Mouse (Mus musculus): Measurements from ENCODE around the gene Acp6. TPM values are rescaled to one million over a fixed set of nuclear protein-coding genes. Genes with fewer than 3 reads are reported as not detected.

Acp6 gene
- total and polyA plus RNA-seq, 3 experiments, result 32.7 to 34.0 (median 33.3) TPM

DNA sequence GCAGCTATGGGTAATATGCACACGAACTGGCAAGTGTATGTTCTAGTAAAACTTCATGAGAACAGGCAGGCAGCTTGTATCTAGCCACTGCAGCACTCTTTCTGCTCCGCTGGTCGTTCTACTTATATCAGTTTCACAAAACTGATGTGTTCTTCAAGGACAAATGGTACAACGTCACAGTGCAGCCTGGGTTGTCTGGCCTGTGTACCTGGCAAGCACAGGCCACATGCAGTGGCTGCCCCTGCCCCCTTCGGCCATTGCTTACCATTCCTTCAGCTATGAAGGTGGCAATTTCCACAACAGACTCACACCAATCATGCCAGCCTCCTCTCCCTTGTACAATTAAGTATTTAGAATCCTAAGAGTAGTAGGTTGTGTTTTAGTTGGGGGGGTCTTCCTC, 14.1 kb downstream of the Acp6 start:
- TF ChIP-seq EP300 (IDR thresholded peaks at IDR 0.05; ENCODE audit: insufficient read depth, low read depth, low read length), result no peak
- no peak for TF ChIP-seq POLR2A (IDR thresholded peaks at IDR 0.05; ENCODE audit: insufficient read depth, low read depth, low read length)
- TF ChIP-seq CTCF (IDR thresholded peaks at IDR 0.05), result no peak
- no peak overlapping the region for H3K27ac ChIP-seq
- intact Hi-C loops (cut with DNase I), result no loop called here
- no peak for DNase-seq
- no peak overlapping the region for H3K9ac ChIP-seq (ENCODE audit: low read depth, low read length)
- no peaks in the 10 kb centered on the region for H3K4me1 ChIP-seq (ENCODE audit: control insufficient read depth, insufficient read depth, low read length)
- H3K79me2 ChIP-seq (replicated peaks; ENCODE audit: control insufficient read depth, insufficient read depth, low read length), result no peaks in the 10 kb centered on the region
- no peaks in the 10 kb centered on the region for H3K36me3 ChIP-seq (ENCODE audit: control insufficient read depth, insufficient read depth, low read length)
- H3K4me3 ChIP-seq, result no peak overlapping the region
- 86% methylated on average over 5 of the region's 5 CpGs for WGBS
- H3K27me3 ChIP-seq (ENCODE audit: control insufficient read depth, insufficient read depth, low read length), result no peaks in the 10 kb centered on the region

GRCm38 (mm10) chr3:97178885-97179284, 20.3 kb downstream of the Acp6 start:
- H3K79me2 ChIP-seq (replicated peaks; ENCODE audit: control insufficient read depth, insufficient read depth, low read length), result no peaks in the 10 kb centered on the region
- no peak for TF ChIP-seq POLR2A (IDR thresholded peaks at IDR 0.05; ENCODE audit: insufficient read depth, low read depth, low read length)
- no peak for TF ChIP-seq CTCF (IDR thresholded peaks at IDR 0.05)
- TF ChIP-seq EP300 (IDR thresholded peaks at IDR 0.05; ENCODE audit: insufficient read depth, low read depth, low read length), result no peak
- intact Hi-C loops (cut with DNase I), result no loop called here
- no peaks in the 10 kb centered on the region for H3K27me3 ChIP-seq (ENCODE audit: control insufficient read depth, insufficient read depth, low read length)
- WGBS, result 74% methylated on average over 6 of the region's 6 CpGs
- H3K27ac ChIP-seq, result no peak overlapping the region
- no peaks in the 10 kb centered on the region for H3K36me3 ChIP-seq (ENCODE audit: control insufficient read depth, insufficient read depth, low read length)
- no peak overlapping the region for H3K4me3 ChIP-seq
- no peak overlapping the region for H3K9ac ChIP-seq (ENCODE audit: low read depth, low read length)
- H3K4me1 ChIP-seq (ENCODE audit: control insufficient read depth, insufficient read depth, low read length), result no peaks in the 10 kb centered on the region
- DNase-seq, result no peak

DNA sequence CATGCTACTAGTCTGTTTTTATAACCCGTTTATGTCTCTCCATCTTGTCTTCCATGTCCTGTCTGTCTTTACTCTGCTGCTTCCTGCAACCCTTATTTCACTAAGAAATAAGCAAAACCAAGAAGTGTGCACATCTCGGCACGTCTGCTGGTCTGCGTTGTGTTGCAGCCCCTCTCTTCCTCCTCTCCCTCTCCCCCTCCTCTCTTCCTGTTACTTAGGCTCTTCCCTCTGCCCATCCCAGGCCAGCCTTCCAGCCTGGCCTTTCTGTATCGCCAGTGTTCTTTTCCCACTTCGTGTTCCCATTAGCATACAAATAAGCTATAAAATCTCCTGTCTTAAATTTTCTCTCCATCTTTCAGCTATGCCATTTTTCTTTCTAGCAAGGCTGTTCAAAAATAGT, 21.9 kb downstream of the Acp6 start:
- no peaks in the 10 kb centered on the region for H3K27me3 ChIP-seq (ENCODE audit: control insufficient read depth, insufficient read depth, low read length)
- WGBS, result 38% methylated on average over 6 of the region's 6 CpGs
- no peaks in the 10 kb centered on the region for H3K4me1 ChIP-seq (ENCODE audit: control insufficient read depth, insufficient read depth, low read length)
- H3K4me3 ChIP-seq, result no peak overlapping the region
- no peaks in the 10 kb centered on the region for H3K79me2 ChIP-seq (replicated peaks; ENCODE audit: control insufficient read depth, insufficient read depth, low read length)
- TF ChIP-seq EP300 (IDR thresholded peaks at IDR 0.05; ENCODE audit: insufficient read depth, low read depth, low read length) (no peak), CTCF (IDR thresholded peaks at IDR 0.05) (no peak), POLR2A (IDR thresholded peaks at IDR 0.05; ENCODE audit: insufficient read depth, low read depth, low read length) (no peak)
- intact Hi-C loops (cut with DNase I), result no loop called here
- DNase-seq, result no peak
- no peaks in the 10 kb centered on the region for H3K36me3 ChIP-seq (ENCODE audit: control insufficient read depth, insufficient read depth, low read length)
- no peak overlapping the region for H3K27ac ChIP-seq
- no peak overlapping the region for H3K9ac ChIP-seq (ENCODE audit: low read depth, low read length)

- TF ChIP-seq CTCF (IDR thresholded peaks at IDR 0.05) (peak; percentile 67), EP300 (IDR thresholded peaks at IDR 0.05; ENCODE audit: insufficient read depth, low read depth, low read length) (no peak)
- no peak overlapping the region for H3K4me3 ChIP-seq
- no peaks in the 10 kb centered on the region for H3K36me3 ChIP-seq (ENCODE audit: control insufficient read depth, insufficient read depth, low read length)
- H3K79me2 ChIP-seq (replicated peaks; ENCODE audit: control insufficient read depth, insufficient read depth, low read length), result no peaks in the 10 kb centered on the region
- WGBS, result 40% methylated on average over 3 of the region's 3 CpGs
- intact Hi-C loops (cut with DNase I), result no loop called here
- H3K27me3 ChIP-seq (ENCODE audit: control insufficient read depth, insufficient read depth, low read length), result no peaks in the 10 kb centered on the region
- H3K4me1 ChIP-seq (ENCODE audit: control insufficient read depth, insufficient read depth, low read length), result no peaks in the 10 kb centered on the region
- no peak overlapping the region for H3K9ac ChIP-seq (ENCODE audit: low read depth, low read length)
- H3K27ac ChIP-seq, result no peak overlapping the region
- no peak for DNase-seq
Observed at GRCm38 (mm10) chr3:97183810-97184209, 25.2 kb downstream of the Acp6 start.

DNA sequence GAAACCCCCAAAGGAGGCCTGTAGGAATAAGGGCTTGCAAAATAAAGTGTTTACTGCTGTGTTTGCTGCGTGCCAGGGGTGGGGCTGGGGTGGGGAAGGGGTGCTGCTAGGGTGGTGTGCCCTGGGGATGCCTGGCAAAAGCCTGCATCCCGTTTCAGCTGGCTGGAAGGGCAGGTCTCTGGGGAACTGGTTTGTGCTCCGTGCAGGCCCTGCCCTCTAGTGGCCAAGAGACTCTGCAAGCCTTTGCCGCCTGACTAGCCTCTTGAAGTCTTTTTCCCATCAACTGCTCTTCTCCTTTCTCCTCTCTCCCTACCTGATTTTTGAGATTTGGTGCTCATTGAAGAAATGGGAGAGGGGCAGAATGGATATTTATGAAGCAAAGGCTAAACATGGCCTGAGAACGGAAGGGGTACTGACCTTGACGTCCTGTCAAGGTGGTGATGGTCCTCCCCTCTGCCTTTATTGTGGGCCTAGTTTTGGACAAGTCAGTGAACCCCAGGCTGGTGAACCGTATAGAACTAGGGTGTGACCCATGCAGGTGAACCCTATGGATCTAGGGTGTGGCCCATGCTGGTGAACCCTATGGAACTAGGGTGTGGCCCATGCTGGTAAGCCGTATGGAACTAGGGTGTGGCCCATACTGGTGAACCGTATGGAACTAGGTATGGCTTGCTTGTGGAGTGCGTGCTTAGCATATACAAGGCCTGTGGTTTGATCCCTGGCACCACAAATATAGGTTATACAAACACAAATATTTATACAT, 26.7 kb downstream of the Acp6 start:
- Histone ChIP-seq H3K27ac (no peak overlapping the region), H3K27me3 (ENCODE audit: control insufficient read depth, insufficient read depth, low read length) (no peaks in the 10 kb centered on the region), H3K4me1 (ENCODE audit: control insufficient read depth, insufficient read depth, low read length) (no peaks in the 10 kb centered on the region), H3K36me3 (ENCODE audit: control insufficient read depth, insufficient read depth, low read length) (no peaks in the 10 kb centered on the region), H3K9ac (ENCODE audit: low read depth, low read length) (no peak overlapping the region), H3K79me2 (replicated peaks; ENCODE audit: control insufficient read depth, insufficient read depth, low read length) (no peaks in the 10 kb centered on the region), H3K4me3 (no peak overlapping the region)
- DNase-seq, result peak; percentile 63 to 67
- TF ChIP-seq EP300 (IDR thresholded peaks at IDR 0.05; ENCODE audit: insufficient read depth, low read depth, low read length) (peak; percentile 61; the same call in 1 of the 2 replicates), CTCF (IDR thresholded peaks at IDR 0.05) (no peak; the same call in 1 of the 2 replicates)
- intact Hi-C loops (cut with DNase I), result loop anchor here (1.0 to 5.0 kb wide), 3 partner anchors 107 to 249 kb away; no protein-coding TSS in a partner anchor
- WGBS, result 34% methylated on average over 10 of the region's 10 CpGs

GRCm38 (mm10) chr3:97196571-97196970, 38.0 kb downstream of the Acp6 start:
- Histone ChIP-seq H3K27me3 (ENCODE audit: control insufficient read depth, insufficient read depth, low read length) (no peaks in the 10 kb centered on the region), H3K79me2 (replicated peaks; ENCODE audit: control insufficient read depth, insufficient read depth, low read length) (no peaks in the 10 kb centered on the region), H3K4me3 (no peak overlapping the region), H3K27ac (no peak overlapping the region), H3K36me3 (ENCODE audit: control insufficient read depth, insufficient read depth, low read length) (no peaks in the 10 kb centered on the region), H3K4me1 (ENCODE audit: control insufficient read depth, insufficient read depth, low read length) (no peaks in the 10 kb centered on the region), H3K9ac (ENCODE audit: low read depth, low read length) (no peak overlapping the region)
- intact Hi-C loops (cut with DNase I), result loop anchor here (10.0 kb wide), 1 partner anchor 388 kb away; no protein-coding TSS in a partner anchor
- 88% methylated on average over 8 of the region's 8 CpGs for WGBS
- TF ChIP-seq POLR2A (IDR thresholded peaks at IDR 0.05; ENCODE audit: insufficient read depth, low read depth, low read length) (no peak), EP300 (IDR thresholded peaks at IDR 0.05; ENCODE audit: insufficient read depth, low read depth, low read length) (no peak), CTCF (IDR thresholded peaks at IDR 0.05) (no peak)
- no peak for DNase-seq
